Comparison of ENCODE assay signal across 9 mouse cellular contexts in the genomic region with DNA sequence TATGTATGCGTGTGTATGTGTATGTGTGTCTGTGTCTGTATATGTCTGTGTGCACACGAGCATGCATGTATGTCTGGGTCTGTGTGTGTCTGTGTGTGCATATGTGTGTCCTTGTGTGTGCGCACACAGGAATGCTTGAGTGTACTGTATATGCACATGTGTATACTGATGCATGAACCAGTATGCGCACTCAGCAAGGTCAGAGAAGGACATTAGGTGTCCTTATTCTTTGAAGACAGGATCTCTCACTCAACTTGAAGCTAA. TPM values are rescaled to one million over a fixed set of nuclear protein-coding genes. Genes with fewer than 3 reads are reported as not detected.
A peak's percentile ranks its signal among the peaks of the same experiment; 100 is the strongest.
DNase-seq lines count a peak whose midpoint lies in the region; ATAC-seq and TF ChIP-seq lines count a peak whose summit lies in the region.
"Had no signal": no experiment of that assay in that cellular context is flagged by ENCODE, and none has a peak within 500 bp of the region (broad histone marks: within the 10 kb centered on the region; RNA-seq: fewer than 3 reads in every experiment).

No protein-coding gene starts in this region.

- TF ChIP-seq POLR2A in olfactory bulb, adult 2 months (IDR thresholded peaks at IDR 0.05; ENCODE audit: insufficient read depth, low read depth, low read length) = no peak

- peak overlapping the region; percentile 35; the same call in 1 of the 2 replicates for H3K27ac ChIP-seq in gastrocnemius, adult 2 months
- peak overlapping the region; percentile 76 for H3K27ac ChIP-seq in midbrain, embryonic 10.5 days (replicated peaks)
- peak overlapping the region; percentile 76 for H3K27ac ChIP-seq in olfactory bulb, adult 2 months (ENCODE audit: insufficient read depth, low read depth, low read length)
- H3K27ac ChIP-seq: liver, embryonic 13.5 days had no signal

- TF ChIP-seq CTCF in gastrocnemius, adult 2 months (IDR thresholded peaks at IDR 0.05) = no peak
- TF ChIP-seq CTCF in olfactory bulb, adult 2 months (IDR thresholded peaks at IDR 0.05; ENCODE audit: insufficient read depth, low read depth, low read length) = no peak

- no peak for DNase-seq in gastrocnemius, adult 2 months
- DNase-seq in gastrocnemius, adult 8-10 months (ENCODE audit: low spot score in 2 of 2) = no peak
- DNase-seq in midbrain, embryonic 10.5 days (ENCODE audit: low spot score) = no peak
- DNase-seq in thymus, postnatal 10 days (ENCODE audit: low spot score in 2 of 2) = no peak
- no peak for DNase-seq in cerebellum, adult 8-10 months
- DNase-seq: liver, embryonic 13.5 days had no signal

- H3K36me3 ChIP-seq in megakaryocyte, embryonic 14.5 days (replicated peaks; ENCODE audit: low read length) = no peaks in the 10 kb centered on the region
- H3K36me3 ChIP-seq in midbrain, embryonic 10.5 days = no peaks in the 10 kb centered on the region
- H3K36me3 ChIP-seq: liver, embryonic 13.5 days had no signal

- WGBS in midbrain, embryonic 10.5 days = 92% methylated on average over 4 of the region's 4 CpGs
- WGBS in olfactory bulb, adult 2 months = 82% methylated on average over 4 of the region's 4 CpGs

- no peaks in the 10 kb centered on the region for H3K9me3 ChIP-seq in megakaryocyte, embryonic 14.5 days
- H3K9me3 ChIP-seq in midbrain, embryonic 10.5 days (replicated peaks) = no peaks in the 10 kb centered on the region
- H3K9me3 ChIP-seq: liver, embryonic 13.5 days had no signal

- intact Hi-C loops in gastrocnemius, adult 2 months (cut with DNase I) = no loop called here

- H3K4me1 ChIP-seq in megakaryocyte, embryonic 14.5 days = no peaks in the 10 kb centered on the region
- peaks cover 14% of the 10 kb centered on the region for H3K4me1 ChIP-seq in midbrain, embryonic 10.5 days
- peaks cover 4% of the 10 kb centered on the region for H3K4me1 ChIP-seq in olfactory bulb, adult 2 months (ENCODE audit: control insufficient read depth, insufficient read depth, low read length)
- H3K4me1 ChIP-seq: liver, embryonic 13.5 days had no signal

- H3K27me3 ChIP-seq in megakaryocyte, embryonic 14.5 days (replicated peaks) = no peaks in the 10 kb centered on the region
- no peaks in the 10 kb centered on the region for H3K27me3 ChIP-seq in midbrain, embryonic 10.5 days (ENCODE audit: low read depth, poor library complexity, severe bottlenecking)
- H3K27me3 ChIP-seq: liver, embryonic 13.5 days had no signal

- no peak overlapping the region for H3K4me3 ChIP-seq in gastrocnemius, adult 2 months
- peak overlapping the region; percentile 28 for H3K4me3 ChIP-seq in megakaryocyte, embryonic 14.5 days (replicated peaks)
- no peak overlapping the region for H3K4me3 ChIP-seq in midbrain, embryonic 10.5 days
- H3K4me3 ChIP-seq in olfactory bulb, adult 2 months (ENCODE audit: insufficient read depth, low read depth, low read length) = no peak overlapping the region
- H3K4me3 ChIP-seq: liver, embryonic 13.5 days had no signal

- no peak for ATAC-seq in megakaryocyte, adult 5-6 weeks (ENCODE audit: poor library complexity, severe bottlenecking)

RNA-seq across cellular contexts. Expression of gene Tmem17, which starts 49.4 kb away (rescaled TPM):
- 1 to 10 TPM; 1.7 to 2.2 TPM for total RNA-seq in gastrocnemius, adult 2 months (2021)
- total RNA-seq in gastrocnemius, adult 8-10 months (2022) = 1 to 10 TPM; 1.8 to 2.8 (median 2.2) TPM
- 0.31 TPM in 1 of 2 replicates, not detected in the other for polyA plus RNA-seq in megakaryocyte, embryonic 14.5 days (2012; ENCODE audit: insufficient read depth, low replicate concordance)
- total RNA-seq in megakaryocyte, adult 5-6 weeks (2015) = 0.40 and 0.98 TPM in 2 replicates
- 1.2 and 1.4 TPM in 2 replicates for total RNA-seq in megakaryocyte, adult 5-6 weeks (2017)
- polyA plus RNA-seq in midbrain, embryonic 10.5 days (2016; fragmentation: Nextera tagmentation; extraction: Ambion mirVana) = 15.1 and 17.1 TPM in 2 replicates
- not detected in 2 replicates for polyA plus RNA-seq in olfactory bulb, adult 2 months (2012; ENCODE audit: insufficient read depth, insufficient read length, low replicate concordance, missing spikeins)
